Mouse (Mus musculus) thymus, adult 2 months (tissue): ENCODE measurements around the gene Paqr3.

ENCODE experiments used
- CTCF ChIP-seq: fragments of 200-500 bp; IDR thresholded peaks from 2 replicates; pipeline ENCODE4 v1.5.1; 2012; ENCODE audit warnings: mild to moderate bottlenecking, control low read depth, low read length, moderate library complexity, borderline replicate concordance; ENCODE audit not compliant: control insufficient read depth, poor library complexity, insufficient read depth; ENCODE audit errors: extremely low read depth
- POLR2A ChIP-seq: fragments of 200-500 bp; IDR thresholded peaks from 2 replicates; pipeline ENCODE4 v1.6.1; 2012; ENCODE audit warnings: mild to moderate bottlenecking, low read length, control low read depth, moderate library complexity; ENCODE audit not compliant: control insufficient read depth, poor library complexity, insufficient read depth; ENCODE audit errors: extremely low read depth

DNA sequence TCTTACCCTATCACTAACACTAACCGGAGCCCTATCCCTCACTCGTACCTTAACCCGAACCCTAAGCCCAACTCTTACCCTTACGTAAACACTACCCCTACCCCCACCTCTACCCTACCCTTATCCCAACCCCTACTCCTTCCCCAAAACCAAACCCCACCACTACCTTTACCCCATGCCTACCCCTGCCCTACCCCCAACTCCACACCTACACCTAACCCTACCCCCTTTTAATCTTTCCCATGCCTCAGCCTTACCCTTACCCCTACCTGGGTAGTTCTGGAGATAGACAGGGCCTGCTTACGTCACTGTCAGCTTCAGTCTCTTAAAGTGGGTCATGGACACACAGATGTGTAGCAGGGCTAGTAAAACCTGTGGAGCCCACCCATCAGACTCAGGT is 62.5 kb downstream of the Paqr3 start:
- TF ChIP-seq CTCF (no peak), POLR2A (no peak)
